Mouse (Mus musculus) lung, postnatal 10 days (tissue): ENCODE data around the gene Iqcn.
A peak's percentile ranks its signal among the peaks of the same experiment; 100 is the strongest.

Source experiments
- DNase-seq: peaks from one replicate; pipeline ENCODE4 v3.0.0; 2021

Iqcn gene

DNA sequence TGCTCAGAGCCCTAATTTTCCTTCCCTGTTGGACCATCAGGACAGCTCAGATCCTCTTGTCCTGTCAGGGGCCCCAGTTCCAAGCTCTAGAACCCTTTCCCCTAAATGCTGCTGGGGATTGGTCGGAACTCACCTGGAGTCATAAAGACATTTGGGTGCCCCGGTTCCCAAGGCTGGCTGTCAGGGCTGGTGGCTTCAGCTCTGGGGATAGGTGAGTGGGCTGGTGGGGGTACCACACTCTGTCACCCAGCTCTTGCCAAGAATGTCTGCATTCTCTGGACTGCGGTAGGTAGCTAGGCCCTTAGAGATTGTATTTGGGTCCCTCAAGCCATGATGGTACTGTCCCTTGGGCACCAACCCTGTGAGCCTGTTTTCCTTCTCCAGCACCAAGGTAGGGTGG lies at the start of gene Iqcn:
TSS of gene Iqcn (plus strand) at position 171 of the 400 bp plus-strand sequence.
- DNase-seq, result no peak

DNA sequence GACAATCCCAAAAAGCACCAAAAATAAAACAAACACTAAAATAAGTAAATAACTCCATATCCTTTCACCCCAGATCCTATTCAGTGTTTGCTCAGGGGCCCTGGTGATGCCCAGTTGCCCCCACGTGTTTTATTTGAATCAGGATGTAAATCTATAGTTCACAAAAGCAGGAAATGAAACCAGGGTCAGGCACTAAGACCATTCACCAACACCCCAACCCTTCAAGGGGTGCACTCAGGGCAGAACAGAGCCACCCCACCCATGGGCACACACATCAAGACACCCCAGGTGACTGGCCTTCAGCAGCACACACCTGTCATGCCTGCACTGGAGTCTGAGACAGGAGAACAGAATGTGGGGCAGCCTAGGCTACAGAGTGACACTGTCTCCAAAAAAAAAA lies 49.1 kb upstream of the Iqcn start:
- DNase-seq, result no peak

DNA sequence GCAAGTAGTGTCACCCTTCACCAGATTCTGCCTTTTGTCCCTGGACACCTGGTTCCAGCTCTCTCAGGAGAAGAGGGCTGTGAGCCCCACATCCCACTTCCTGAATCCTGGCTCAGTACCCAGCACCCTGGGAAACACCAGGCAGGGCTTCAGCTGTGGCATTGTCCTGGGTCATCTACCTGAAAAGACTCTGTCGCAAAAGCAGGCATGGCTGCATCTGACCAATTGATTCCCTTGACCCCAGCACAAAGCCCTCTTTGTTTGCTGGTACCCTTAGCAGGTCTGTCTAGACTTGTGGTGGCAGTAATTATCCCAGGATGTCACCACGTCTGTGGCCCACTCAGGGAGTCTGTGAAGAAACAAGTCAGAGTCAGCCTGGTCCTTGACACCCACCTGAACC lies 47.8 kb upstream of the Iqcn start:
- DNase-seq, result no peak

DNA sequence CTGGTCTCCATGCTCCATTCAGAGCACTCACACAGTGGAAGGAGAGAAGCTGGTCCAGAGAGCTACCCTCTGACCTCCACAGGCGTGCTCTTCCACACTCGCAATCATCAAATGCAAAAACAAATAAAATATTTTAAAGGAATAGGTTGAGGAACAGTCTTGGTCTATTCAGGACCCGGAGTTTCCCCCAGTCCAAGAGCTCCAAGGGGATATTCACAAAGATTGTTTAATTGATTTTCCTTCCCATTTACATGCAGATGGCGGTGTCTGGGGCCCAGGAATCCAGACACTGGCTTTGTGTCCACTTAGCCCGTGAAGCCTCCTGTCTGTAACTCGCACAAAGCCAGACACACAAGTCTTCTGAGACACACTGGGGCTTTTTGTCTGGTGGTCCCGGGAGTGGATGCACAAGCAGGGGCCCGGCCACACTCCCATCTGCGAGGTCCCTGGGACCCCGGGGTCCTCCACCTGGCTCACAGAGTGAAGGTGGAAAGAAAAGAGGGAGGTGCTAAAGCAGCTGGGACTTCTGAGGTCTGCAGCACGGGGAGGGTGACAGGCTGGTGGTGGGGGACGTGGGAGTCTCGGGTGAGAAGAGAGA lies 47.0 kb upstream of the Iqcn start:
- DNase-seq, result no peak

DNA sequence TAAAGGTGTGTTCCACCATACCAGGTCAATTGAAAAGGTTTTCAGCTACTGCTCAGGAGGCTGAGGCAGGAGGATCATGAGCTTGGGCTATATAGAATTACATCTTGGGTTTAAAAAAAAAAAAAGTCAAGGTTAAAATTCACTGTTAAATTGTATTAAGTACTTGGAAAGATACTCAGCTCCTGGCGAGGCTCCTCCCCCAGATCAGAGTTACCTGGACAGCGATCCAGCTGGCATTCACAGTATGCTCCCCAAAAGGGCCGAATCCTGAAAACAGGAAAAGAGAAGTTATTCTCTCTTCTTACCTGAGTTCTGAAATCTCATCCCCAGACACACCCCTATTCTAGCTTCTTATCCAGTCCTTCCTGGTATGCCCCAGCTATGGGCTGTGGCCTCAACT lies 46.0 kb upstream of the Iqcn start:
- no peak for DNase-seq

DNA sequence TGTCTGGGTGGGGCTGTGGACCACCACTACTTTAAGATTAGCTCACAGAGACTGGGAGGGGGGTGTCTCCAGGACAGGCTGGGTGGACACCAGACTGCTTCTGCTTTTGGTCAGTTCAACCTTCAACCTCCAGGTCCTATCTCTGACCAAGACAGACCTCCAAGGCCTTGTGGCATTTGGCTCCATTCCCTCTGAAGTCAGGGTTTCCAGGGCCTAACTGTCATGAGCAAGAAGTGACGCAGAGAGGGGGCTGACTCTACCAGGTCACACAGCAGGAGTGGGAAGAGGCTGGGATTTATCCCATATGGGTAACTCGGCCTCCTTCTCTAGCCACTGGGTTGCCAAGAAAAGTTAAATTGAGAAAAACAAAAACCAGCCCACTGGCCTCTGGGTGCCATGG lies 45.5 kb upstream of the Iqcn start:
- no peak for DNase-seq

DNA sequence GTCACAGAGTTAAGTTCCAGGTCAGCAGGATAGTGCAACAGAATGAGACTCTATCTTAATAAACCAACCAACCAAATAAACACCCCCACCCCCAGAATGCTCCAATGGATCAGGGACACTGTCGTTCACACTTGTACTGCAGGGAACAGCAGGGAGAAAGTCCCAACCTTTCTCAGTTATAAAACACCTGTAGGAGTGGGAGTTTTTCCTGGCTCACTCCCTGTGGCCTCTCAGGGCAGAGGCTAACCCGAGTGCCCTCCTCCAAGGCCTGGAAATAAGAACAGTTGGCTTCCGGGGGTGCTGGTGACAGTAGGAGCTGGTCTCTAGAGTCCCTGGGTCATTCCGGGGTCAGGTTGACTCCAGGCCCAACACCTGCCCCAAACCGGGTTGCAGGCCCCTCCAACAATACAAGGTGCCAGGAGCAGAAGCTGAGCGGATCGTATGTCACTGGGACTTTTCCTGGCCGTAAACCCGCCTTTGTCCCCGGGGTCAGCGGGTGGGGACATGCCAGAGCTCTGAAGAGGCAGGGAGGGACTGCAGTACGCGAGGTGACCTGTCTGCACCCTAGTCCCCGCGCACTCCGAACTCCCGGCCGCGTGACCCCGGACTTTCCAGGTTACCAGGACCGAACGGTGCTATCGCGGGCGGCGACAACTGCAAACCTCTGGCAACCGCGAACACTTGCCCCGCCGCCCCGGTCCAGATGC lies 44.2 kb upstream of the Iqcn start:
- no peak for DNase-seq

DNA sequence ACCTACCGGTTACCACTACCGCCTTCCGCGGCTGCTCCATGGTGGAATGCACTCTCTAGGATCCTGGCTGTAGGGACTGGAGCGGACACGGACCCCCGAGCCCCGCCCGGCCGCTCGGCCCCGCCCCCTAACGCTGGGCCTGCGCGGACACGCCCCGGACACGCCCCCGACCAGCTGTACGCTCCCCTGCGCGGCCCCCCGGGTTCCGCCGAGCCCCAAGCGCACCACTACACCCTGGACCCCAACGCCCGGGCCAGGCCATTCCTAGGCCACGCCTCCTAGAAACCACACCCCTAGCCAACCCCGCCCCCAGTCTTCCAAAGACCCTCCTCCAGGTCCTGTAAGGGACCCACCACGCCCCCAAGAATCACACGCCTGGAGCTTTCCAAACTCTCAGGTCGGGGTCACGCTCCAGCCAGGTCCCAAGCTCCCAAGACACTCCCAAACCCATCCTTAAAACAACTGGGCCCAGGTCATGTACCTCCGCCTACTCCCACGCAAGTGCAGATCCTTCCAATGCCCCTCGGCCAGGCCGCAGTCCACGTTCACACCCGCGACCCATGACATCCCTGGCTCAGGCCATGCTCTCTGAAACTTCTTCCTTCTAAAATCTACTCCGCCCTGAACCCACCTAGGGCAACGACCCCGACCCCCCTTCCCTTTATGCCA lies 43.5 kb upstream of the Iqcn start:
- DNase-seq, result peak; percentile 96

DNA sequence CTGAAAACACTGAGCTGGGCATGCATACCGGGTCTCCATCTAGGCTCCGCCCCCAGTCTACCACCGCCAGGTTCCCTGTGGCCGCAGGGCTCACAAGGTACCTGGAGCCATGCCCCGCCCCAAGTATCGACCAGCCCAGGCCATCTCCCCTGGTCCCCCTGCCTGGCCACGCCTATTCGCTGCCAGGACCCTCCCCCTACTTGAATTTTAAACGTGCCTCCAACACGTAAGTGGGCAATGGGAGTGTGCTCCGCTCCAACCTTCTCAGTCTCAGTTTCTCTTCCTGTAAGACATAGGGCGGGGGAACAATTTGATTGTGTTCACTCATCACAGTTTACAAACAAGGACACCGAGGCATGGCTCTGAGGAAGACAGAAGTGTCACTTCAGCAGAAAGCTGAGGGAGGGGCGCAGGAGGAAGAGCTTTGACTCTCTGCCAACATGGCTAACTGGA lies 43.0 kb upstream of the Iqcn start, which contains the start of gene Pgpep1:
TSS of gene Pgpep1 (minus strand) at position 116 of the 453 bp plus-strand sequence.
- DNase-seq, result peak; percentile 71

DNA sequence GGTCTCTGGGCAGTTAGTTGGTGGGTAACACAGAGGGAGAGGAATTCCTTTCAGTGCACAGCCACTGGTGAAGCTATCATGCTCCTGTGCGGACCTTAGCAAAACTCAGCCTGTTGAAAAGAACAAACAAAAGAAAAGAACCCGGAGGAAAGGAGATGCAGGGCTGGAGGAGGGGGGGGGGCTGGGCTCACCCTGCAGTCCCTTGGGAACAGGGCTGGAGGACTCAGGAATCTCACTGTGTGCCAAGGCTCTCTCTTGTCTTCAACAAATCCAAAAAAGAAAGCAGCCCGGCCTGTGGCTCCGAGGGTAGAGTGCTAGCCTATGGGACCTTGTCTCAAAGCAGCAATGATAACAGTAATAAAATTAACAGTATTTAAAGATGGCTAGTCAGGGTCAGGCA lies 39.6 kb upstream of the Iqcn start:
- DNase-seq, result peak; percentile 19

DNA sequence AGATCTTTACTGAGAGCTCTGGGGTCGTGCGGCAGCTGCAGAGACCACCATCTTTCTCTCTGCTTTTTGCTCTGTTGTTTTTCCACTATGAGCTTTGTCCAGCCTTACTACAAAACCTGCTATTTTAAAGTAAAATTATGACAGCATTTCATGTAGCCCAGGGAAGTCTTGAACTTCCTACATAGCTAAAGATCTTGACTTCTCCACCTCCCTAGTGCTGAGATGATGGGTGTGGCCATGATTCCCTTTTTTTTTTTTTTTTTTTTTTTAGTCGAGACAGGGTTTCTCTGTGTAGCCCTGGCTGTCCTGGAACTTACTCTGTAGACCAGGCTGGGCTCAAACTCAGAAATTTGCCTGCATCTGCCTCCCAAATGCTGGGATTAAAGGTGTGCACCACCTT lies 38.6 kb upstream of the Iqcn start:
- no peak for DNase-seq

DNA sequence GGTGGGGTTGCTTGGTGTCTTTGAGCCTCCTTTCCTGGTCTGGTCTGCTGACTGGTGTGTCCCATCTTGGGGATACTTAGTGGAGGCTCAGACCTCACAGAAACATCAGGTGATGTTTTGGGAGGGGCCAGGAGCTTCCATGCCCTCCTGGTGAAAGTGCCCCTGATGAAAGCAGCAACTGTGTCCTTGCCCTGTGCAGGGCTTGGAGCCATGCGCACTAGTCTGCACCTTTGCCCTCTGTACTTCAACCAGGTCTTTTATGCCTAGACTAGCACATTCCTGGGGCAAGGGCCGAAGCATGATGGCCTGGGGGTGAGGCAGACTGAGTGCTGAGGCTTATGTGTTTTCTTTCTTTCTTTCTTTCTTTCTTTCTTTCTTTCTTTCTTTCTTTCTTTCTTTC lies 37.7 kb upstream of the Iqcn start:
- DNase-seq, result no peak

DNA sequence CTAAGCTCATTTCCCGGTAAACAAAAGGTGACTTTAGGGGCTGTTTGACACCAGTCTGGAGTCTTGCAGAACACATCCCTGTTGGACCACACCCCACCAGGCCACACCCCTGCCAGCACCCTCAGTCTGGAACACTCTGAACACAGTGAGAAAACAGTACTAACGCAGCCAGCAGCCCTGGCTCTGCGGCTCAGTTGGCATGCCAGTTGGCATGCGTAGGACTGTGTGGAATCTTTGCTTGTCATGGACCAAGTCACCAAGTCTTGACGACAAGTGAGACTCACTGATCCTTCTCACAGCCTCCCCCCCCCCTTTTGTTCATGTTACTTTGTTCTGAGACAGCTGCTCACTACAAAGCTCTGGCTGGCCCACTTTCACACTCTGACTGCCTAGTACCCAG lies 36.2 kb upstream of the Iqcn start:
- peak; percentile 77 for DNase-seq

DNA sequence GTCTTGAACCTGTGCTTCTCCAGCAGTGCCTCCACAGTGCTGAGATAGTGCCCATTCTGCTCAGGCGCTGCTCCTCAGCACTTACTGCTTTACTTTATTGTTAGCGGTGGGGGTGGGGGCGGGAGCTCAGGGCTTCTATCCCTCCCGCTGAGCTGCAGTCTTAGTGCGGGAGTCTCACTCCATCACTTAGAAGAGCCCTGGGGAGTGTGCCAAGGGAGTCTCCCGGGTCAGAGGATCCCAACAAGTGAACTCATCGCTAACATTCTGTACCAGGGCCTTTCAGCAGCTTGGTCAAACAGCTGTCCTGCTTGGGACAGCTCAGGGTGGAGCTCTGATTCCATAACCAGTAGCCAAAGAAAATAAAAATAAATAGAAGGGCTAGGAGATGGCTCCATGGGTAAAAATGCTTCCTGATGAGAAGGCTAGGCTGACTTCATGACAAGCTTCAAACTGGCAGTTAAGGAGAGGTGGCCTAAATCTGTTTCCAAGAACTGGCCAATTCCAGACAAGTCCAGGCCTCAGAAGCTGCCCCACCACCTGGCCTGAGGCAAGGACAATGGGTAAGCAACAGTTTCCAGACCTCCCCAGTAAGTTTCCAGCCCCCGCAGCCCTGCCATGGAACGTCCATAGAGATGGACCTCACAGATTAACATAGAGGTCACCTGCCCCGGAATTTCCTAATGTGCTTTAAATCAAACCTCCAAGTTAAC lies 31.5 kb upstream of the Iqcn start:
- peak; percentile 75 for DNase-seq

DNA sequence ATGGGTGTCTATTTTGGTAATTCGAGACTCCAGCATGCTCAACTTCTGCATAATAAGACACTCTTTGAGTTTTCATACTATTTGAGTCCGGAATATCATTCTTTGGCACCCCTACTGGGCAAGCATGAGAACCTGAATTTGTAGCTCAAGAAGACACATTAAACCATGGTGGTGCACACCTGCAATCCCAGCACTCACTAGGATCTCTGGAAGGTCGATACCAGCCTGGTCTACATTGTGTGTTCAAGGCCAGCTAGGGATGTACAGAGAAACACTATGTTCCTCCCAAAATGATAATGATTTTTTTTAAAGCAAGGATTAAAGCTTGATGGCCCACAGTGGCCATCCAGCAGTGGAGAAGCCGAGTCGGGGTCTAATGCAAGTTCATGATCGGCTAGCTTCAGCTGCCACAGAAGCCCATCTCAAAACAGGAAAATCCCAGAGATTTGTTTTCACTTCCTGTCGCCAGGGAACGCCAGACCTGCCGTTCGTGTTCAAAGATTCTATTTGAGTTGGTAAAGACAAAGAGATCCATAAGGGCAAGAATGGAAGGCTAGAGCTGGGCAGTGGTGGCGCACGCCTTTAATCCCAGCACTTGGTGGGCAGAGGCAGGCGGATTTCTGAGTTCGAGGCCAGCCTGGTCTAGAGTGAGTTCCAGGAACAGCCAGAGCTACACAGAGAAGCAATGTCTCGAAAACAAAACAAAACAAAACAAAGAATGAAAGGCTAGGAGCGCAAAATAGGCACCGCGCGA lies 30.8 kb upstream of the Iqcn start:
- peak; percentile 17 for DNase-seq

DNA sequence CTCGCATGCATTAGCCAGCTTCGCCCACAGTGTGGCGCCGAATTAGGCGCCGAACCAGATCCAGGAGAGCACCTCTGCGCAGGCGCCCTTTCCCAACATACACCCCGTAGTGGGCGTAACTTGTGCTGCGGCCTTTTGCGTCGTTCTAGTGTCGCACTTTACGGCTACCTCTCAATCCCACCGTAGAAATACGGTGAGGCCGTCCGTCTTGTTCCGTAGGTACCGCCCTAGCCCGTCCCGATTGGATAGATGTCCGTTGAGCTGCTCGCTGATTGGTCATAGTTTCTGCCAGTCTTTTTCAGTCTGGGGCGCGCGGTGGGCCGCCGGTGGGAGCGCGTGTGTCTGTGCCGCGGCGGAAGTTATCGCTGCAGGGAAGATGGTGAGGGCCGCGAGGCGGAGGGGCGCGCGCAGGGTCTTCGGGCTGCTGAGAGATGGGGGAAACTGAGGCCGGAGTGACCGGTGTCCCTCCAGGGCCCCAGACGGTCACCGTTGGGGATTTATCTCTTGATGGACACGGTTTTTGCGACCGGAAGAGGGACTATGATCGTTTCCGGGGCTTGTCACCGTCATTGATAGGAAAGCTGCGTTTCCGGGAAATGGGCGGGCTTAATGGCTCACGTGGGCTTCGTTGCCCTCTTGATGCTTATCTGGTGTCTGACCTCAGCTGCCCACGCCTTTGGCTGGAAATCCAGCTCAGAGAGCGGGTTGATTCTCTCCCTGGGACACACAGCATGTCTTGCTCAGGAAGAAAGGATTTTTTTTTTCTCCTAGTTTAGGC lies 30.0 kb upstream of the Iqcn start, which contains the start of gene Lsm4:
TSS of gene Lsm4 (plus strand) at position 170 of the 778 bp plus-strand sequence.
- peak; percentile 98 for DNase-seq

DNA sequence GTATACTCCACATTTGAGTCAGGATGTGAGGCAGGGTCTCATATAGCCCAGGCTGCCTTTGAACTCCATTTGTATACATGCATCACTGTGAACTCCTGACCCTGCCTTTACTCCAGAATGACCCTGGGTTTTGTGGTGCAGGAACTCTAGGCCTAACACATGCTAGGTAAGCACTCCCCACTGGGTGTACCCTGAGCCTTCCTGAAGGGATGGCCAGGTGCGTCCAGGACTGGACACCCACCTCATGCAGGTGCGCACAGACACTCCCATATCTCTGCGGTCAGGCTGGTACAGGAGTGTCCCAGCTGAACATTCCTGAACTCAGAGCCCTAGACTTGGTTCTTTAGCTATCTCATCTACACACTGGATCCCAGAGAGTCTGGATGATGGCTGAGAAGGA lies 29.1 kb upstream of the Iqcn start:
- no peak for DNase-seq

DNA sequence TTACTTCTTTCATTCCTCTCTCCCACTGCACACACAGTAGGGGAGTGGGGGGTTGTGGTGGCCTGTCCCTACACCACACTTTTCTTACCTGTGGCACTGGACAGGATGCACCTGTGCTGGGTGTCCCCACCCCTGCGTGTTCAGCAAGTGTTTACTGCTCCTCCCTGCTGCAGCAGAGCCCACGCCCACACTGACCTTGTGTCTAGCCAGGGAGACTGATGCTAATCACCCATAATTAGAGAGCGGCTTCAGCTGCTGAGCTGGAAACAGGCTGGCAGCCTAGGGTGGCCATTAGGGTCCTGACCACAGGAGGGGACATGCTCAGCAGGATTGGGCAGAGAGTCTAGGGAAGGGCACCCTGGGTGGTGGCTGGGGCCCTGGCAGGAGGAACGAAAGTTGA lies 28.5 kb upstream of the Iqcn start:
- no peak for DNase-seq

DNA sequence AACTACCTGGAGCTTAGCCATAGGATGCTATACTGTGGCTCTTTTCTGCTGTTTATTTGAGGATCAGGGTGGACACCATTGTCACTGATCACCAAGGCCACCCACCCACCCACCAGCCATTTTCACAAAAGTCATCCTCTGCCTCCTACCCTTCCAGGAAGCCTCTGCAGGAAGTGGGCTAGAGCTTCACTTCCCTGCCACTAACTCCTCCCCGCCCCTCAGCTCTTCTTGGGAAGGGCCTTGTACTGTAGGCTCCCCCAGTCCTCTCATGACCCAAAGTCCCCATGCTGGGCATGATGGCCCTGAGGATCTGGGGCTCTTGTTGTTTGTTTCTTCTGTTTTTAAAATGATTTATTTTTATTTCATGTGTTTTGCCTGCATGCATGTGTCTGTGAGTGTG lies 27.9 kb upstream of the Iqcn start:
- DNase-seq, result peak; percentile 49

DNA sequence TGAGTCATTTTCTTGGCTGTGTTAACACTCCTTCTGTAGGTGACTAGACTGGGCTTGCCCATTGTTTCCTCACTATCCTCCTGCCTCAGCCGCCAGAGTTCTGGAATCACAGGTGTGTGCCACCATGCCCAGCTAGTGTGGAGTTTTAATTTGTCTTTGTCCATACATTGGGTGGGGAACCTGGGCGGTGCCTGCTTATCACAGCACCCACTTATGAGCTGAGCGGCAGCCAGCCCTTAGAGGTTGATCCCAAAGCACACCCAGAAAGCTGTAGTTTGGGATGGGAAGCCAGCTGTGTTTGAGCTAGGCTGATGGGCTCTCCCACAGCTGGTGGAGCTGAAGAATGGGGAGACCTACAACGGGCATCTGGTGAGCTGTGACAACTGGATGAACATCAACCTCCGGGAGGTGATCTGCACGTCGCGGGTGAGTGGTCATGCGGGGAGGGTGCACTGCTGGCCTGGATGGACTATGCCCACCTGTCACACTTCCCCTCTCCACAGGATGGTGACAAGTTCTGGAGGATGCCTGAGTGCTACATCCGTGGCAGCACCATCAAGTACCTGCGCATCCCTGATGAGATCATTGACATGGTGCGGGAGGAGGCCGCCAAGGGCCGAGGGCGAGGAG lies 25.7 kb upstream of the Iqcn start:
- no peak for DNase-seq

DNA sequence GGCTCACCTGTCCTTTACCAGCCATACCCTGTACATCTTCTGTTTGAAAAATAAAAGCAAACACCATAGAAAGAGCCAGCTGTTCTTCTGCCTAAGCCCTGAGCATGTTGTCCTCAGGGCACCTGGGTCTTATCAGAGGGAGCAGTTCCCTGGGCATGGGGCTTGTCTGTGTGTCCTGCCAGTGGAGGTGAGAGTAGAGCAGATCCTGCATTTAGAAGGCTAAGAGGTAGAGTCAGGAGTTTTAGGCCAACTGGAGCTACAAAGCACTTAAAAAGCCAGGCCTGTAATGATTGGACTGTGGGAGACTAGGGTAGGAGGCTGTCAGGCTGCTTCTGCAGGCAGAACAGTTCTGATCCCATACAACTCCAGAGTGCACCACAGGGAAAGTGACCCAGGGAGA lies 24.6 kb upstream of the Iqcn start:
- no peak for DNase-seq
